ENCODE assay signal across 9 mouse cellular contexts in the genomic region with DNA sequence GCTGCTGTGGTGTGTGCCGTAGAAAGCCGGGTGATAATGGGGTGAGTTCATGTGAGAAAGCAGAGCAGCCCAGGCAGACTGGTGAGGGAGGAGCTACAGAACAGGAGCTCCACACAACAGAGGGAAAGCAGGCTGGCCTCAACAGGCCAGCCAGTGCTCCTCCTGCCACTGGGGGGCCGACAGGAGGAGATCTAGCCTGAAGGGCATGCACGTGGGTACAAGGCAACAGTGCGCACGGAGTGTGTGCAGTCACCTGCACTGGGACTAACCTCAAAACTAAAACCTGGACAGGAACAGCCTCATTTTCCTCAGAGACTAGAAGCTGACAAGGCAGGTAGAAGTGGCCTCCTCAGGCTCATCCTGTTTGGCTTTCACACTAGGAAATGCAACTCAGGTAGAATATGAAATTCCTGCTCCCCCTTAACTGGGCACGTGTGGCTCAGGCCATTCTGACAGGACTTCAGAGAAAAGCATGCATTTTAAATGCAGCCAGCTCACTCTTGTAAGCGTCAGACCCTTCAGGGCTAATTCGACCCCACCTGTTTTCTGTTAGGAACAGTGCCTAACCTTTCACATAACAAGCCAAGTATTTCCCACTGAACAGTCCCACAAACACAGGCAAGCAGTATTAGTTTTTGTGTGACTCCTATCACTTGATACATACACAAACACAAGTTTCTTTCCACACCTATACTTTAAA. TPM values are rescaled to one million over a fixed set of nuclear protein-coding genes. Genes with fewer than 3 reads are reported as not detected.
DNase-seq lines count a peak whose midpoint lies in the region; ATAC-seq and TF ChIP-seq lines count a peak whose summit lies in the region.
"Had no signal": no experiment of that assay in that cellular context is flagged by ENCODE, and none has a peak within 500 bp of the region (broad histone marks: within the 10 kb centered on the region; RNA-seq: fewer than 3 reads in every experiment).

No protein-coding gene starts in this region.

- TF ChIP-seq POLR2A in cerebellum, adult 2 months (IDR thresholded peaks at IDR 0.05; ENCODE audit: borderline replicate concordance, insufficient read depth, low read length) = no peak

- H3K27me3 ChIP-seq in cerebellum, adult 2 months (ENCODE audit: control insufficient read depth, insufficient read depth, low read length) = no peaks in the 10 kb centered on the region
- H3K27me3 ChIP-seq in midbrain, embryonic 10.5 days (ENCODE audit: low read depth, poor library complexity, severe bottlenecking) = no peaks in the 10 kb centered on the region
- no peaks in the 10 kb centered on the region for H3K27me3 ChIP-seq in midbrain, embryonic 14.5 days (ENCODE audit: control insufficient read depth, insufficient read depth, low read length)

- no peak overlapping the region for H3K4me3 ChIP-seq in cerebellum, adult 2 months (replicated peaks; ENCODE audit: insufficient read depth, low read depth, low read length)
- no peak overlapping the region for H3K4me3 ChIP-seq in midbrain, embryonic 10.5 days
- no peak overlapping the region for H3K4me3 ChIP-seq in midbrain, embryonic 14.5 days (replicated peaks; ENCODE audit: low read depth, low read length)
- H3K4me3 ChIP-seq: myocyte had no signal

- no peak overlapping the region for H3K27ac ChIP-seq in cerebellum, adult 2 months (ENCODE audit: insufficient read depth, low read length)
- H3K27ac ChIP-seq in midbrain, embryonic 10.5 days (replicated peaks) = no peak overlapping the region
- H3K27ac ChIP-seq in midbrain, embryonic 14.5 days (replicated peaks; ENCODE audit: low read depth, low read length) = no peak overlapping the region

- H3K36me3 ChIP-seq in midbrain, embryonic 10.5 days = peaks cover 63% of the 10 kb centered on the region
- peaks cover 35% of the 10 kb centered on the region for H3K36me3 ChIP-seq in midbrain, embryonic 14.5 days (ENCODE audit: control insufficient read depth, insufficient read depth, low read length)

- peak; percentile 39; the same call in 1 of the 2 replicates for ATAC-seq in cerebellum, adult (ENCODE audit: insufficient number of reproducible peaks, low FRiP score, low TSS enrichment)
- no peak for ATAC-seq in midbrain, embryonic 14.5 days (ENCODE audit: low FRiP score, low TSS enrichment)

- H3K4me1 ChIP-seq in cerebellum, adult 2 months (ENCODE audit: control insufficient read depth, insufficient read depth, low read length) = no peaks in the 10 kb centered on the region
- H3K4me1 ChIP-seq in midbrain, embryonic 10.5 days = peaks cover 48% of the 10 kb centered on the region
- H3K4me1 ChIP-seq in midbrain, embryonic 14.5 days (ENCODE audit: control insufficient read depth, insufficient read depth, low read length) = peaks cover 11% of the 10 kb centered on the region

- no peak for TF ChIP-seq CTCF in cerebellum, adult 2 months (IDR thresholded peaks at IDR 0.05; ENCODE audit: borderline replicate concordance, insufficient read depth, low read depth, low read length)

- no peak overlapping the region for H3K9ac ChIP-seq in midbrain, embryonic 14.5 days (replicated peaks; ENCODE audit: low read length)

- 31% methylated on average over 9 of the region's 9 CpGs for WGBS in cerebellum, adult 2 months
- 59% methylated on average over 9 of the region's 9 CpGs for WGBS in midbrain, embryonic 10.5 days
- 51% methylated on average over 9 of the region's 9 CpGs for WGBS in midbrain, embryonic 14.5 days

- DNase-seq in cerebellum, adult 2 months = no peak
- peak; percentile 6 for DNase-seq in midbrain, embryonic 10.5 days (ENCODE audit: low spot score)
- DNase-seq in midbrain, embryonic 14.5 days = no peak
- DNase-seq in kidney, postnatal 4 days = peak; percentile 28 to 63
- peak; percentile 42 for DNase-seq in retina, postnatal 1 day
- no peak for DNase-seq in left cerebral cortex, adult 8-10 months (ENCODE audit: low spot score in 2 of 2)
- no peak for DNase-seq in gastrocnemius, adult 18-20 months (ENCODE audit: low spot score)

- no peaks in the 10 kb centered on the region for H3K9me3 ChIP-seq in midbrain, embryonic 10.5 days (replicated peaks)
- no peaks in the 10 kb centered on the region for H3K9me3 ChIP-seq in midbrain, embryonic 14.5 days (ENCODE audit: control insufficient read depth, low read length)

- H3K4me2 ChIP-seq in midbrain, embryonic 14.5 days (ENCODE audit: low read length) = no peak overlapping the region

RNA-seq across cellular contexts. Expression of gene Cep68, which starts 5.9 kb away (rescaled TPM):
- polyA plus RNA-seq in cerebellum, adult 2 months (2012; rRNA removed) = 12.6 and 12.9 TPM in 2 replicates
- polyA plus RNA-seq in midbrain, embryonic 10.5 days (2016; fragmentation: Nextera tagmentation; extraction: Ambion mirVana) = 38.1 and 43.2 TPM in 2 replicates
- 16.9 and 29.5 TPM in 2 replicates for polyA plus RNA-seq in midbrain, embryonic 14.5 days (2014; fragmentation: Nextera tagmentation; extraction: Ambion mirVana)
- total RNA-seq in left cerebral cortex, adult 8-10 months (2022) = 10 to 100 TPM; 29.6 to 33.0 (median 31.6) TPM
- 10 to 100 TPM; 30.8 to 31.7 TPM for total RNA-seq in gastrocnemius, adult 18-20 months (2021)

RNA-seq across cellular contexts. Expression of gene Rab1a, which starts 42.1 kb away (rescaled TPM):
- polyA plus RNA-seq in cerebellum, adult 2 months (2012; rRNA removed) = 191 and 197 TPM in 2 replicates
- 219 and 222 TPM in 2 replicates for polyA plus RNA-seq in midbrain, embryonic 10.5 days (2016; fragmentation: Nextera tagmentation; extraction: Ambion mirVana)
- polyA plus RNA-seq in midbrain, embryonic 14.5 days (2014; fragmentation: Nextera tagmentation; extraction: Ambion mirVana) = 289 and 293 TPM in 2 replicates
- 100 to 1,000 TPM; 179 to 191 (median 182) TPM for total RNA-seq in left cerebral cortex, adult 8-10 months (2022)
- 10 to 100 TPM; 80.0 to 89.6 TPM for total RNA-seq in gastrocnemius, adult 18-20 months (2021)

Comparison
In these comparisons a context has a peak if more than half of its experiments do, and no peak if none do; other contexts are left out.
1. DNase-seq: peak in midbrain, embryonic 10.5 days (single experiment), kidney, postnatal 4 days (2 of 2) and retina, postnatal 1 day (single experiment); none in cerebellum, adult 2 months (0 of 2), midbrain, embryonic 14.5 days (single experiment), left cerebral cortex, adult 8-10 months (0 of 2) and gastrocnemius, adult 18-20 months (single experiment).